Mouse (Mus musculus): ENCODE measurements around the gene Cebpg. TPM values are rescaled to one million over a fixed set of nuclear protein-coding genes. Genes with fewer than 3 reads are reported as not detected.
A peak's percentile ranks its signal among the peaks of the same experiment; 100 is the strongest.

Gene Cebpg
- total RNA-seq, 2 experiments from 2014 or later: 20.9 to 23.7 TPM

- DNase-seq (ENCODE audit: low spot score): peak; percentile 56
- intact Hi-C loops (cut with DNase I): loop anchor here (2.0 to 10.0 kb wide), 3 partner anchors 25 to 179 kb away; partner anchors contain the start of gene Cebpa
These were observed 546 bp downstream of the Cebpg start for GRCm38 (mm10) chr7:35055619-35056435.

GRCm38 (mm10) chr7:35054977-35055618 lies 1.3 kb downstream of the Cebpg start:
- no peak for DNase-seq (ENCODE audit: low spot score)

GRCm38 (mm10) chr7:35054286-35054685 lies 2.1 kb downstream of the Cebpg start:
- intact Hi-C loops (cut with DNase I): loop anchor here (10.0 kb wide), 1 partner anchor 181 kb away; no protein-coding TSS in a partner anchor
- no peak for DNase-seq (ENCODE audit: low spot score)

More at GRCm38 (mm10) chr7:35054977-35055618, 1.3 kb downstream of the Cebpg start:
- intact Hi-C loops (cut with DNase I): loop anchor here (10.0 kb wide), 1 partner anchor 180 kb away; no protein-coding TSS in a partner anchor

- intact Hi-C loops (cut with DNase I): loop anchor here (10.0 kb wide), 1 partner anchor 182 kb away; no protein-coding TSS in a partner anchor
- no peak for DNase-seq (ENCODE audit: low spot score)
These were observed 3.2 kb downstream of the Cebpg start for GRCm38 (mm10) chr7:35053161-35053560.

- intact Hi-C loops (cut with DNase I): loop anchor here (10.0 kb wide), 1 partner anchor 184 kb away; no protein-coding TSS in a partner anchor
These were observed 5.8 kb downstream of the Cebpg start for GRCm38 (mm10) chr7:35050540-35050939.

GRCm38 (mm10) chr7:35046091-35046490 lies 10.3 kb downstream of the Cebpg start:
- no peak for DNase-seq (ENCODE audit: low spot score)
- intact Hi-C loops (cut with DNase I): no loop called here

More at GRCm38 (mm10) chr7:35050540-35050939, 5.8 kb downstream of the Cebpg start:
- no peak for DNase-seq (ENCODE audit: low spot score)

- intact Hi-C loops (cut with DNase I): loop anchor here (5.0 kb wide), 1 partner anchor 73 kb away; the partner anchor contains the start of gene Cebpa
- no peak for DNase-seq (ENCODE audit: low spot score)
These were observed 11.7 kb downstream of the Cebpg start for GRCm38 (mm10) chr7:35044719-35045118.

GRCm38 (mm10) chr7:35043266-35043817 lies 13.0 kb downstream of the Cebpg start:
- intact Hi-C loops (cut with DNase I): loop anchor here (5.0 kb wide), 1 partner anchor 74 kb away; the partner anchor contains the start of gene Cebpa
- no peak for DNase-seq (ENCODE audit: low spot score)

GRCm38 (mm10) chr7:35042759-35043217 lies 13.6 kb downstream of the Cebpg start:
- peak; percentile 48 for DNase-seq (ENCODE audit: low spot score)

GRCm38 (mm10) chr7:35042209-35042554 lies 14.2 kb downstream of the Cebpg start:
- DNase-seq (ENCODE audit: low spot score): no peak
- intact Hi-C loops (cut with DNase I): loop anchor here (5.0 kb wide), 1 partner anchor 75 kb away; the partner anchor contains the start of gene Cebpa

More at GRCm38 (mm10) chr7:35042759-35043217, 13.6 kb downstream of the Cebpg start:
- intact Hi-C loops (cut with DNase I): loop anchor here (5.0 kb wide), 1 partner anchor 75 kb away; the partner anchor contains the start of gene Cebpa

- DNase-seq (ENCODE audit: low spot score): no peak
- intact Hi-C loops (cut with DNase I): loop anchor here (5.0 kb wide), 1 partner anchor 76 kb away; the partner anchor contains the start of gene Cebpa
These were observed 14.8 kb downstream of the Cebpg start for GRCm38 (mm10) chr7:35041286-35042208.

GRCm38 (mm10) chr7:35040176-35040972 lies 16.0 kb downstream of the Cebpg start:
- DNase-seq (ENCODE audit: low spot score): no peak
- intact Hi-C loops (cut with DNase I): loop anchor here (5.0 kb wide), 1 partner anchor 77 kb away; the partner anchor contains the start of gene Cebpa

- no peak for DNase-seq (ENCODE audit: low spot score)
- intact Hi-C loops (cut with DNase I): no loop called here
These were observed 19.0 kb downstream of the Cebpg start for GRCm38 (mm10) chr7:35037408-35037807.

GRCm38 (mm10) chr7:35036266-35036731 lies 20.1 kb downstream of the Cebpg start:
- intact Hi-C loops (cut with DNase I): no loop called here
- no peak for DNase-seq (ENCODE audit: low spot score)

- intact Hi-C loops (cut with DNase I): no loop called here
- DNase-seq (ENCODE audit: low spot score): no peak
These were observed 20.8 kb downstream of the Cebpg start for GRCm38 (mm10) chr7:35035565-35035964.

- intact Hi-C loops (cut with DNase I): no loop called here
These were observed 21.2 kb downstream of the Cebpg start for GRCm38 (mm10) chr7:35035141-35035553.

GRCm38 (mm10) chr7:35030567-35030966 lies 25.8 kb downstream of the Cebpg start:
- intact Hi-C loops (cut with DNase I): no loop called here
- no peak for DNase-seq (ENCODE audit: low spot score)

More at GRCm38 (mm10) chr7:35035141-35035553, 21.2 kb downstream of the Cebpg start:
- no peak for DNase-seq (ENCODE audit: low spot score)

- intact Hi-C loops (cut with DNase I): loop anchor here (5.0 to 10.0 kb wide), 3 partner anchors 53 to 355 kb away; no protein-coding TSS in a partner anchor
- no peak for DNase-seq (ENCODE audit: low spot score)
These were observed 26.7 kb downstream of the Cebpg start for GRCm38 (mm10) chr7:35029648-35030047.

Measured in heart, postnatal 25 days (tissue).